10 mouse cellular contexts compared by ENCODE assay signal in the genomic region with DNA sequence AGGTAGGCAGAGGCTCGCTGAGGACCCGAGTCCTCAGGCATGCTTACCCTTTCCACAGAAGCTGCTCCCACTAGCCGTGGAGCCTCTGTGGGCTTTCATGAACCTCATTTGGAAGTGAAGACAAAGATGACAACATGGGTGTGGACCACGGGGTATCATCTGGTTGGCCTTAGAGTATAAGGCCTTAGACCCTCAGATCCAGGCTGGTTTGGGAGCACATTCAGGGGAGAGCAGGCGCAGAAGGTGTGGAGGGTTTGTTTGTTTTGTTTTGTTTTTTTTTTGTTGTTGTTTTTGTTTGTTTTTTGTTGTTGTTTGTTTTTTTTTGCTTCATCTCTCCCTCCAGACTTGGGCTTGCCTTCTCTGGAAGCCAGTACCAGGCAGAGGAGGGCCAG. TPM values are rescaled to one million over a fixed set of nuclear protein-coding genes. Genes with fewer than 3 reads are reported as not detected.
DNase-seq lines count a peak whose midpoint lies in the region; ATAC-seq and TF ChIP-seq lines count a peak whose summit lies in the region.
"Had no signal": no experiment of that assay in that cellular context is flagged by ENCODE, and none has a peak within 500 bp of the region (broad histone marks: within the 10 kb centered on the region; RNA-seq: fewer than 3 reads in every experiment).

No protein-coding gene starts in this region.

- no peak overlapping the region for H3K4me2 ChIP-seq in lung, embryonic 16.5 days (ENCODE audit: low read depth, low read length)
- H3K4me2 ChIP-seq in hindbrain, embryonic 12.5 days (replicated peaks), result peak overlapping the region; percentile 21
- peak overlapping the region; percentile 26; the same call in 1 of the 2 replicates for H3K4me2 ChIP-seq in neural tube, embryonic 12.5 days (replicated peaks)
- H3K4me2 ChIP-seq: kidney, embryonic 15.5 days had no signal

- TF ChIP-seq CTCF in heart, adult 2 months (IDR thresholded peaks at IDR 0.05), result no peak

- 85% methylated on average over 5 of the region's 5 CpGs for WGBS in heart, adult 2 months
- 47% methylated on average over 5 of the region's 5 CpGs for WGBS in lung, embryonic 16.5 days
- WGBS in hindbrain, embryonic 12.5 days, result 42% methylated on average over 5 of the region's 5 CpGs
- 53% methylated on average over 5 of the region's 5 CpGs for WGBS in neural tube, embryonic 12.5 days

- H3K9me3 ChIP-seq in lung, embryonic 16.5 days (ENCODE audit: control insufficient read depth, low read length), result no peaks in the 10 kb centered on the region
- H3K9me3 ChIP-seq in hindbrain, embryonic 12.5 days (replicated peaks), result no peaks in the 10 kb centered on the region
- no peaks in the 10 kb centered on the region for H3K9me3 ChIP-seq in neural tube, embryonic 12.5 days
- H3K9me3 ChIP-seq: G1E; kidney, embryonic 15.5 days had no signal

- no peaks in the 10 kb centered on the region for H3K79me2 ChIP-seq in heart, adult 2 months (replicated peaks; ENCODE audit: control insufficient read depth, insufficient read depth, low read length)

- H3K9ac ChIP-seq in heart, adult 2 months (ENCODE audit: low read depth, low read length), result no peak overlapping the region
- no peak overlapping the region for H3K9ac ChIP-seq in lung, embryonic 16.5 days (ENCODE audit: low read length)
- H3K9ac ChIP-seq in hindbrain, embryonic 12.5 days, result no peak overlapping the region
- H3K9ac ChIP-seq in neural tube, embryonic 12.5 days, result no peak overlapping the region
- H3K9ac ChIP-seq: kidney, embryonic 15.5 days had no signal

- H3K27me3 ChIP-seq in heart, adult 2 months (ENCODE audit: control insufficient read depth, insufficient read depth, low read length), result no peaks in the 10 kb centered on the region
- H3K27me3 ChIP-seq in lung, embryonic 16.5 days (ENCODE audit: control insufficient read depth, insufficient read depth, low read depth, low read length), result no peaks in the 10 kb centered on the region
- no peaks in the 10 kb centered on the region for H3K27me3 ChIP-seq in hindbrain, embryonic 12.5 days
- no peaks in the 10 kb centered on the region for H3K27me3 ChIP-seq in neural tube, embryonic 12.5 days (replicated peaks)
- H3K27me3 ChIP-seq: kidney, embryonic 15.5 days had no signal

- no peaks in the 10 kb centered on the region for H3K36me3 ChIP-seq in heart, adult 2 months (ENCODE audit: control insufficient read depth, insufficient read depth, low read length)
- no peaks in the 10 kb centered on the region for H3K36me3 ChIP-seq in lung, embryonic 16.5 days (ENCODE audit: control insufficient read depth, insufficient read depth, low read length)
- no peaks in the 10 kb centered on the region for H3K36me3 ChIP-seq in hindbrain, embryonic 12.5 days
- H3K36me3 ChIP-seq in neural tube, embryonic 12.5 days, result no peaks in the 10 kb centered on the region
- H3K36me3 ChIP-seq: G1E; kidney, embryonic 15.5 days had no signal

- H3K4me1 ChIP-seq in heart, adult 2 months (ENCODE audit: control insufficient read depth, insufficient read depth, low read length), result peaks cover 9% of the 10 kb centered on the region
- H3K4me1 ChIP-seq in lung, embryonic 16.5 days (replicated peaks; ENCODE audit: control insufficient read depth, insufficient read depth, low read length), result peaks cover 28% of the 10 kb centered on the region
- peaks cover 94% of the 10 kb centered on the region for H3K4me1 ChIP-seq in hindbrain, embryonic 12.5 days
- peaks cover 84% of the 10 kb centered on the region for H3K4me1 ChIP-seq in neural tube, embryonic 12.5 days

- intact Hi-C loops in heart, adult 2 months (cut with DNase I), result loop anchor here (5.0 to 10.0 kb wide), 2 partner anchors 96 to 299 kb away; no protein-coding TSS in a partner anchor

- TF ChIP-seq EP300 in heart, adult 2 months (IDR thresholded peaks at IDR 0.05; ENCODE audit: insufficient read depth, low read depth, low read length), result no peak

- no peak for TF ChIP-seq POLR2A in heart, adult 2 months (IDR thresholded peaks at IDR 0.05; ENCODE audit: insufficient read depth, low read depth, low read length)

- no peak for ATAC-seq in lung, embryonic 16.5 days (ENCODE audit: low read depth)
- ATAC-seq in hindbrain, embryonic 12.5 days (ENCODE audit: low FRiP score), result no peak
- ATAC-seq in neural tube, embryonic 12.5 days (ENCODE audit: low FRiP score, low read depth), result no peak

- DNase-seq in heart, adult 2 months, result no peak
- DNase-seq in heart, postnatal 4 days, result no peak
- DNase-seq in lung, postnatal 36 days, result no peak
- DNase-seq in ovary, postnatal 36 days (ENCODE audit: low spot score), result no peak
- no peak for DNase-seq in kidney, adult 8-10 months

- H3K27ac ChIP-seq in heart, adult 2 months, result peak overlapping the region; percentile 93
- H3K27ac ChIP-seq in lung, embryonic 16.5 days (ENCODE audit: low read length), result peak overlapping the region; percentile 58; the same call in 1 of the 2 replicates
- peak overlapping the region; percentile 92 for H3K27ac ChIP-seq in hindbrain, embryonic 12.5 days
- H3K27ac ChIP-seq in neural tube, embryonic 12.5 days, result 0 out of 2 replicates have a peak overlapping the region, but pooled peaks have one; percentile 32
- H3K27ac ChIP-seq: kidney, embryonic 15.5 days had no signal

- no peak overlapping the region for H3K4me3 ChIP-seq in heart, adult 2 months
- no peak overlapping the region for H3K4me3 ChIP-seq in lung, embryonic 16.5 days (ENCODE audit: low read length)
- no peak overlapping the region for H3K4me3 ChIP-seq in hindbrain, embryonic 12.5 days
- H3K4me3 ChIP-seq in neural tube, embryonic 12.5 days, result no peak overlapping the region
- H3K4me3 ChIP-seq: kidney, embryonic 15.5 days had no signal

RNA-seq across cellular contexts. Expression of gene Tpra1, which starts 36.6 kb away (rescaled TPM):
- total RNA-seq in heart, adult 2 months (2021), result 10 to 100 TPM; 34.4 to 34.8 TPM
- polyA plus RNA-seq in heart, adult 2 months (2012; rRNA removed), result 88.0 and 118 TPM in 2 replicates
- total RNA-seq in heart, postnatal 4 days (2021), result 10 to 100 TPM; 29.7 to 30.8 TPM
- 80.1 and 85.3 TPM in 2 replicates for polyA plus RNA-seq in lung, embryonic 16.5 days (2015; fragmentation: Nextera tagmentation; extraction: Ambion mirVana)
- polyA plus RNA-seq in hindbrain, embryonic 12.5 days (2016; fragmentation: Nextera tagmentation; extraction: Ambion mirVana), result 67.3 and 76.0 TPM in 2 replicates
- polyA plus RNA-seq in neural tube, embryonic 12.5 days (2016; fragmentation: Nextera tagmentation; extraction: Ambion mirVana), result 60.6 and 61.2 TPM in 2 replicates

RNA-seq across cellular contexts. Expression of gene Mcm2, which starts 40.1 kb away (rescaled TPM):
- total RNA-seq in heart, adult 2 months (2021), result 1 to 10 TPM; 5.3 to 6.1 TPM
- 4.8 and 5.4 TPM in 2 replicates for polyA plus RNA-seq in heart, adult 2 months (2012; rRNA removed)
- 100 to 1,000 TPM in 1 of 2 experiments, 10 to 100 TPM in 1; 86.1 to 103 TPM for total RNA-seq in heart, postnatal 4 days (2021)
- 119 and 125 TPM in 2 replicates for polyA plus RNA-seq in lung, embryonic 16.5 days (2015; fragmentation: Nextera tagmentation; extraction: Ambion mirVana)
- polyA plus RNA-seq in hindbrain, embryonic 12.5 days (2016; fragmentation: Nextera tagmentation; extraction: Ambion mirVana), result 119 and 130 TPM in 2 replicates
- polyA plus RNA-seq in neural tube, embryonic 12.5 days (2016; fragmentation: Nextera tagmentation; extraction: Ambion mirVana), result 120 and 127 TPM in 2 replicates

Comparison
In these comparisons a context has a peak if more than half of its experiments do, and no peak if none do; other contexts are left out.
1. H3K27ac ChIP-seq: peak in every context shown above with its lines; median percentile 93 in heart, adult 2 months; 92 in hindbrain, embryonic 12.5 days; 58 in lung, embryonic 16.5 days; 32 in neural tube, embryonic 12.5 days.
2. RNA of gene Mcm2, which starts 40.1 kb away (polyA plus RNA-seq): 119 to 130 TPM in hindbrain, embryonic 12.5 days, 119 to 125 TPM in lung, embryonic 16.5 days and 120 to 127 TPM in neural tube, embryonic 12.5 days; 4.8 to 5.4 TPM in heart, adult 2 months; every median in the first group is over 10 times any median in the second.